Mouse (Mus musculus): ENCODE measurements around the gene Chfr.

DNA sequence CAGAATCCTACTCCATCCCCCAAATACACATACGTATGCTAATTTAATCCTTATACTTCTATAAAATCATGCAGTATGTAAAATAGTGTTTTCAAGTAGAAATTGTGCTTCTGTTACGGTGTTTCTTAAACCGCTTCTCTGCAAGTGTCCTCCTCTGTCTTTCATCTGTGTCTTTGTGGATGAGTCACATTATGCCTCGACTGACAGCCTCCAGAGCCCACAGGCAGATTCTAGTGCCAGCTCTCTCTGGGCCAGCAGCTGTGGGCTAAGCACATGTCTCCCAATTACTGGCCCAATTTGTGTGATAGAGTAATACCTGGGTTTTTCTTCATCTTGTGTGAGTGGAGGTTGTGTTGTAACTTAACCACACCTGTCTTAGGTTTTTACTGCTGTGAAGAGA is 33.7 kb downstream of the Chfr start:
- TF ChIP-seq CTCF (IDR thresholded peaks at IDR 0.05; ENCODE audit: low read depth), result no peak
- no peak for TF ChIP-seq EP300 (IDR thresholded peaks at IDR 0.05; ENCODE audit: low read depth)
